Mouse (Mus musculus): ENCODE data around the gene Thoc5. TPM values are rescaled to one million over a fixed set of nuclear protein-coding genes. Genes with fewer than 3 reads are reported as not detected.
A peak's percentile ranks its signal among the peaks of the same experiment; 100 is the strongest.

The Thoc5 gene
- polyA plus RNA-seq, 1 experiment from 2014 or later = 40.5 TPM

- no peak overlapping the region for H3K27ac ChIP-seq (ENCODE audit: low read depth, low read length)
- 90% methylated on average over 3 of the region's 3 CpGs for WGBS
- H3K36me3 ChIP-seq (ENCODE audit: control insufficient read depth, insufficient read depth, low read length) = peaks cover 10% of the 10 kb centered on the region; the same call in 1 of the 2 replicates
- no peak overlapping the region for H3K4me2 ChIP-seq
- no peaks in the 10 kb centered on the region for H3K9me3 ChIP-seq (ENCODE audit: control insufficient read depth, low read length)
- H3K27me3 ChIP-seq (replicated peaks; ENCODE audit: control insufficient read depth, insufficient read depth, low read length) = no peaks in the 10 kb centered on the region
- H3K4me3 ChIP-seq (ENCODE audit: low read depth, low read length) = no peak overlapping the region
- H3K9ac ChIP-seq (ENCODE audit: low read depth, low read length) = no peak overlapping the region
- peaks cover 4% of the 10 kb centered on the region; the same call in 1 of the 2 replicates for H3K4me1 ChIP-seq (replicated peaks; ENCODE audit: control insufficient read depth, insufficient read depth, low read length)
- DNase-seq (ENCODE audit: low spot score) (no peak), ATAC-seq (replicated peaks; ENCODE audit: low FRiP score) (no peak)
Measured at GRCm38 (mm10) chr11:4886987-4887386, 8.1 kb upstream of the Thoc5 start.

DNA sequence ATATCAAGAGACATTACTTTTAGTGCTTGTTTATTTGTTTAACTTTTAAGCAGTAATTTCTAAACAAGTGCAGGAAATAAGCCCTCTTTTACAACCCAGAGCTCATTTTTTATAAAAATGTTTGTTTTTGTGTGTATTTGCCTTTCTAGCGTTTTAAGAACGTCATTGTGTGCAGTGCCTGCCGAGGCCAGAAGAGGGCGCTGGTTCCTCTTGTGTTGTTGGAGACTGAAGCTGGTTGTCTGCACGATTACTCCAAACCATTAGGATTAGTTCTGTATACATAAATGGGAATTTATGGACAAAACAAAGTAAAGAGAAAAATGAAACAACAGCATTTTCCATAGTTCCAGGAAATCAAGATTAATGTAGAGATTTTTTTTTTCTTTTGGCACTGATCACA, 5.3 kb downstream of the Thoc5 start:
- no peak for DNase-seq (ENCODE audit: low spot score)
- Histone ChIP-seq H3K4me3 (ENCODE audit: low read depth, low read length) (no peak overlapping the region), H3K27ac (ENCODE audit: low read depth, low read length) (no peak overlapping the region), H3K36me3 (ENCODE audit: control insufficient read depth, insufficient read depth, low read length) (peaks cover 10% of the 10 kb centered on the region; the same call in 1 of the 2 replicates), H3K9me3 (ENCODE audit: control insufficient read depth, low read length) (no peaks in the 10 kb centered on the region), H3K9ac (ENCODE audit: low read depth, low read length) (no peak overlapping the region), H3K27me3 (replicated peaks; ENCODE audit: control insufficient read depth, insufficient read depth, low read length) (no peaks in the 10 kb centered on the region), H3K4me2 (no peak overlapping the region), H3K4me1 (replicated peaks; ENCODE audit: control insufficient read depth, insufficient read depth, low read length) (peaks cover 5% of the 10 kb centered on the region)
- ATAC-seq (replicated peaks; ENCODE audit: low FRiP score) = no peak
- WGBS = 69% methylated on average over 5 of the region's 5 CpGs

DNA sequence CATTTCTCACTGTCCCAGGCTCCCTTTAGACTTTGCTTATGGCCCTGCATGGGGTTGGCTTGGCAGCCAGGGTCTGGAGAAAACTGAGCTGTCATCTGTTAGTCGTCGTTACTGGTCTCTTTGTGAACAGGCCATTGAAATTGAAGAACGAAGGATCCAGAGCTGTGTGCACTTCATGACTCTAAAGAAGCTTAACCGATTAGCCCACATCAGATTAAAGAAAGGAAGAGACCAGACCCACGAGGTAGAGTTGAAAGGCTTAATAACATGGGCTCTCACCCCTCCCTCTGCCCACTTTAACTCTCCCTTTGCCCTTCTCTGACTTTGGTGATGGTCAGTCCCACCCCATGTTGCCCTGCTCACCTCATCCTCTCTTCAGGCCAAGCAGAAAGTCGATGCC, 6.8 kb downstream of the Thoc5 start:
- peaks cover 13% of the 10 kb centered on the region; the same call in 1 of the 2 replicates for H3K36me3 ChIP-seq (ENCODE audit: control insufficient read depth, insufficient read depth, low read length)
- WGBS = 89% methylated on average over 6 of the region's 6 CpGs

GRCm38 (mm10) chr11:4906231-4906630, 11.1 kb downstream of the Thoc5 start:
- ATAC-seq (replicated peaks; ENCODE audit: low FRiP score) (no peak), DNase-seq (ENCODE audit: low spot score) (no peak)
- H3K4me1 ChIP-seq (replicated peaks; ENCODE audit: control insufficient read depth, insufficient read depth, low read length) = no peaks in the 10 kb centered on the region
- 87% methylated on average over 6 of the region's 6 CpGs for WGBS
- H3K4me3 ChIP-seq (ENCODE audit: low read depth, low read length) = no peak overlapping the region
- H3K27ac ChIP-seq (ENCODE audit: low read depth, low read length) = no peak overlapping the region
- H3K36me3 ChIP-seq (ENCODE audit: control insufficient read depth, insufficient read depth, low read length) = peaks cover 16% of the 10 kb centered on the region; the same call in 1 of the 2 replicates
- H3K27me3 ChIP-seq (replicated peaks; ENCODE audit: control insufficient read depth, insufficient read depth, low read length) = no peaks in the 10 kb centered on the region
- no peaks in the 10 kb centered on the region for H3K9me3 ChIP-seq (ENCODE audit: control insufficient read depth, low read length)
- H3K9ac ChIP-seq (ENCODE audit: low read depth, low read length) = no peak overlapping the region
- H3K4me2 ChIP-seq = no peak overlapping the region

More for the DNA sequence above, 6.8 kb downstream of the Thoc5 start:
- DNase-seq (ENCODE audit: low spot score) (no peak), ATAC-seq (replicated peaks; ENCODE audit: low FRiP score) (no peak)
- H3K9me3 ChIP-seq (ENCODE audit: control insufficient read depth, low read length) = no peaks in the 10 kb centered on the region
- no peak overlapping the region for H3K4me3 ChIP-seq (ENCODE audit: low read depth, low read length)
- no peak overlapping the region for H3K27ac ChIP-seq (ENCODE audit: low read depth, low read length)
- no peak overlapping the region for H3K9ac ChIP-seq (ENCODE audit: low read depth, low read length)
- no peaks in the 10 kb centered on the region for H3K27me3 ChIP-seq (replicated peaks; ENCODE audit: control insufficient read depth, insufficient read depth, low read length)
- no peak overlapping the region for H3K4me2 ChIP-seq
- no peaks in the 10 kb centered on the region for H3K4me1 ChIP-seq (replicated peaks; ENCODE audit: control insufficient read depth, insufficient read depth, low read length)

GRCm38 (mm10) chr11:4916068-4916467, 20.9 kb downstream of the Thoc5 start:
- Histone ChIP-seq H3K9ac (ENCODE audit: low read depth, low read length) (no peak overlapping the region), H3K9me3 (ENCODE audit: control insufficient read depth, low read length) (no peaks in the 10 kb centered on the region), H3K4me2 (no peak overlapping the region), H3K4me1 (replicated peaks; ENCODE audit: control insufficient read depth, insufficient read depth, low read length) (no peaks in the 10 kb centered on the region), H3K4me3 (ENCODE audit: low read depth, low read length) (no peak overlapping the region), H3K36me3 (ENCODE audit: control insufficient read depth, insufficient read depth, low read length) (peaks cover 26% of the 10 kb centered on the region), H3K27ac (ENCODE audit: low read depth, low read length) (no peak overlapping the region), H3K27me3 (replicated peaks; ENCODE audit: control insufficient read depth, insufficient read depth, low read length) (no peaks in the 10 kb centered on the region)
- DNase-seq (ENCODE audit: low spot score) = peak; percentile 47
- ATAC-seq (replicated peaks; ENCODE audit: low FRiP score) = peak; percentile 61
- 48% methylated on average over 1 of the region's 1 CpGs for WGBS

- no peak overlapping the region for H3K4me3 ChIP-seq (ENCODE audit: low read depth, low read length)
- no peak overlapping the region for H3K27ac ChIP-seq (ENCODE audit: low read depth, low read length)
- no peak overlapping the region for H3K4me2 ChIP-seq
- no peaks in the 10 kb centered on the region for H3K4me1 ChIP-seq (replicated peaks; ENCODE audit: control insufficient read depth, insufficient read depth, low read length)
- no peak for ATAC-seq (replicated peaks; ENCODE audit: low FRiP score)
- H3K36me3 ChIP-seq (ENCODE audit: control insufficient read depth, insufficient read depth, low read length) = peaks cover 29% of the 10 kb centered on the region
- 92% methylated on average over 2 of the region's 2 CpGs for WGBS
- H3K27me3 ChIP-seq (replicated peaks; ENCODE audit: control insufficient read depth, insufficient read depth, low read length) = no peaks in the 10 kb centered on the region
- H3K9ac ChIP-seq (ENCODE audit: low read depth, low read length) = no peak overlapping the region
- H3K9me3 ChIP-seq (ENCODE audit: control insufficient read depth, low read length) = no peaks in the 10 kb centered on the region
- DNase-seq (ENCODE audit: low spot score) = no peak
Measured at GRCm38 (mm10) chr11:4921281-4921680, 26.2 kb downstream of the Thoc5 start.

- no peak for ATAC-seq (replicated peaks; ENCODE audit: low FRiP score)
- H3K4me3 ChIP-seq (ENCODE audit: low read depth, low read length) = no peak overlapping the region
- no peaks in the 10 kb centered on the region for H3K4me1 ChIP-seq (replicated peaks; ENCODE audit: control insufficient read depth, insufficient read depth, low read length)
- no peaks in the 10 kb centered on the region for H3K27me3 ChIP-seq (replicated peaks; ENCODE audit: control insufficient read depth, insufficient read depth, low read length)
- no peaks in the 10 kb centered on the region for H3K9me3 ChIP-seq (ENCODE audit: control insufficient read depth, low read length)
- 87% methylated on average over 7 of the region's 7 CpGs for WGBS
- H3K9ac ChIP-seq (ENCODE audit: low read depth, low read length) = no peak overlapping the region
- H3K27ac ChIP-seq (ENCODE audit: low read depth, low read length) = no peak overlapping the region
- no peak for DNase-seq (ENCODE audit: low spot score)
- H3K4me2 ChIP-seq = no peak overlapping the region
- H3K36me3 ChIP-seq (ENCODE audit: control insufficient read depth, insufficient read depth, low read length) = peaks cover 29% of the 10 kb centered on the region
Measured at GRCm38 (mm10) chr11:4921751-4922150, 26.6 kb downstream of the Thoc5 start.

DNA sequence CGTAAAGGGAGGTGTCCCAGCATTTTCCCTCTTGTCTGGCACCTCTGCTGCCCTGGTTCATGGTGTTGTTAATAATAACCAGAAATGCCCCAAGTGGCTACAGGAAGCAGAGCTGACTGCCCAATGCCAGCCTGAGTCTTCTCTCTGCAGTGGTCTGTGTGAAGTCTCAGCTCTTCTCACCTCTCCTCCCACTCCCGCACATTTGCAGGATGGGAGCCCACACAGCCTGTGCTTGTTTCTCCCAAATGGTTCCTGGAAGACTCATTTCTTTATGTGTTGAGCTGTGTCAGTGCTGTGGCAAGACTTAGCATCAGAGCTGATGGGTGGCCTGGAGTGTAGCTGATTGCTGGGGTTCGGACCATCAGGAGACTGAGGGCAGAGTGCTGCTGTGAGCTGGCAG, 32.1 kb downstream of the Thoc5 start:
- no peak for ATAC-seq (replicated peaks; ENCODE audit: low FRiP score)
- no peak overlapping the region for H3K9ac ChIP-seq (ENCODE audit: low read depth, low read length)
- WGBS = 88% methylated on average over 3 of the region's 3 CpGs

DNA sequence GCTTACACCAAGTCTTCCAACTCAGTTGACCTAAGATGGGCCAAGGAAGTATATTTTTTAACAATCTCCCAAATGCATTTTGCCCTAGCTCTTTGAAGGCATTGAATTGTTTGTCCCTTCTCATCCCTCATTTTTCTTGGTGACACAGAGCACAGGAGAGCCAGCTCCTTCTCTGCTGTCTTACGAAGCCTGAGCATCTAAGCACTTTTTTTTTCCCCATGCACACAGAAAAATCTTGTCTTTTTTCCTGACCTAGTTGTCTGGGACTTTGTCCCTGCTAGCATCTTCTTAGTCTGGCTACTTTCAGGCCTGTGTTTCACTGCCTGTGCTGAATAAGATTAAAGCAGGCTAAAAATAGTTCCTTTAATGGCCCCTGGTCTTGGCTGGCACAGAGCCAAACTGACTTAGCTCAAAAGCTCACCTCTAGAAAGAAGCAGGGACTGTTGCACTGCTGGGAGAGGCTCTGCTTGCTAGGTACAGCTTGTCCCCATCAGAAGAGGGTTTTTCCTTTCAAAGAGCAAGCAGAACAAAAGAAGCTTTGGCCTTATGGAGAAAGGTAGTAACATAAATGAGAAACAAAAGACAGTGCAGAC, 36.0 kb downstream of the Thoc5 start:
- Histone ChIP-seq H3K36me3 (ENCODE audit: control insufficient read depth, insufficient read depth, low read length) (peaks cover 2% of the 10 kb centered on the region), H3K27me3 (replicated peaks; ENCODE audit: control insufficient read depth, insufficient read depth, low read length) (no peaks in the 10 kb centered on the region), H3K4me3 (ENCODE audit: low read depth, low read length) (no peak overlapping the region), H3K27ac (ENCODE audit: low read depth, low read length) (no peak overlapping the region), H3K9me3 (ENCODE audit: control insufficient read depth, low read length) (no peaks in the 10 kb centered on the region), H3K9ac (ENCODE audit: low read depth, low read length) (no peak overlapping the region), H3K4me1 (replicated peaks; ENCODE audit: control insufficient read depth, insufficient read depth, low read length) (no peaks in the 10 kb centered on the region), H3K4me2 (no peak overlapping the region)
- DNase-seq (ENCODE audit: low spot score) (no peak), ATAC-seq (replicated peaks; ENCODE audit: low FRiP score) (no peak)
- WGBS = 78% methylated on average over 1 of the region's 1 CpGs

More for the DNA sequence above, 32.1 kb downstream of the Thoc5 start:
- Histone ChIP-seq H3K9me3 (ENCODE audit: control insufficient read depth, low read length) (no peaks in the 10 kb centered on the region), H3K4me1 (replicated peaks; ENCODE audit: control insufficient read depth, insufficient read depth, low read length) (no peaks in the 10 kb centered on the region), H3K4me3 (ENCODE audit: low read depth, low read length) (no peak overlapping the region), H3K27ac (ENCODE audit: low read depth, low read length) (no peak overlapping the region), H3K36me3 (ENCODE audit: control insufficient read depth, insufficient read depth, low read length) (peaks cover 13% of the 10 kb centered on the region), H3K27me3 (replicated peaks; ENCODE audit: control insufficient read depth, insufficient read depth, low read length) (no peaks in the 10 kb centered on the region), H3K4me2 (no peak overlapping the region)
- no peak for DNase-seq (ENCODE audit: low spot score)

Data from liver, embryonic 11.5 days (tissue).